Mouse (Mus musculus): ENCODE measurements around the gene Pced1b.
A peak's percentile ranks its signal among the peaks of the same experiment; 100 is the strongest.
"Not testable (repeated sequence)": the region's sequence is repeated elsewhere in the genome, so short reads cannot be mapped to it uniquely, and the experiment has no call there.

Gene Pced1b

DNA sequence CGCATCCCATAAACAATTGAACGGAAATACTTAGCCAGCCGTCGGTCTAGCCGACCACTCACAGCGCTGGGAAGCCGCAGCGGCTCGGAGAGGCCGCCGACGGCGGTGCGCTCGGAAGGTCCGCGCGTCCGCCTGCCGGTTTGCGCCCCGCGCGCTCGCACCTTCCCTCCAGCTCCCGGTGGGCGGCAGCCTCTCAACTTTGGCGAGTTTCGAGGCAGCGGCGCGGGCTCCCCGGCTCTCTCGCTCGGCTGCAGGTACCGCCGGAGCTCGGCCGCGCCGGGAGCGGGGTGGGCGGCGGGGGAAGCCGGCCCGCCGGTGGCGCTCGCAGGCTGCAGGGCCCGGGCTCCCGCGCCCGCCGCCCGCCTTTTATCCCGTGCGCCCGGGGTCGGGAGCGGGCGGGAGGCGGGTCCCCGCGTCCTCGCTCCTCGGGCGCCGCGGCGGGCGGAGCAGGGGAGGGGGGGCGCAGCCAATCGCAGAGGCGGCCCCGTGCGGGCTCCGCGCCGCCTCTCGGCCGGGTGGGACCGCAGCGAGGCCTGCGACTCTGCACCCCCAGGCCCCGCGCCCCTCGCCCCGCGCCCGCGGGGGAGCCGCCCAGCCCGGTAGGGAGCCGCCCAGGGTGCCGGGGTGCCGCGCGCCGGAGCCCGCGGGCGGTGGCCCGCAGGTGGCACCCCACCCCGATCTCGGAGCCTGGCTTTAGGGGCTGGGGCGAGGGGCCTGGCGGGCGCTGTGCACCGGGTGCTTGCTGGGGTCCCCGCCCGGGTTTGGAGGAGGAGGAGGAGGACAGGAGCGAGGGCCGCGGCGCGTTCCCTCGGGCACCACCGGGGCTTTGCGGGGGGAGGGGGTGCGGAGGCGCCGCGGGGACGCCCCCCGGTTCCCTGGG, at the start of gene Pced1b, which contains the start of gene Amigo2:
Gene Pced1b, plus strand, starts transcription at position 197 of the 880 bp plus-strand sequence.
Gene Amigo2, minus strand, starts transcription at position 377 of the 880 bp plus-strand sequence.
- DNase-seq = peak; percentile 33

DNA sequence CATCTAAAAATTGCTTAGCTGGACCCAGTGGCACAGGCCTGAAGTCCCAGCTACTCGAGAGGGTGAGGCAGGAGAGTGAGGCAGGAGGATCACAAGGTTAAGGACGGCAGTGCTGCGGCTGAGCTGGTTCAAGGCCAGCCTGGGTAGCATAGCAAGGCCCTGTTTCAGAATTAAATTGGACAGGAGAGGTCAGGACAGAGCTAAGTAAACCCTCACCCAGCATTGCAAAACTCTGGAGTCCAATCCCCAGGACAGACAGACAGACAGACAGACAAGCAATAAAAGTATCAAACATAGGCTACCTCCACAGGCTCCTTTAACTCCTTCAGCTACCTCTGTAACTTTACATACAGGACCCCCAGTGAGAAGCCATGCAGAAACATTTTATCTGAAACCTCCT, 42.0 kb upstream of the Pced1b start:
- DNase-seq = no peak

DNA sequence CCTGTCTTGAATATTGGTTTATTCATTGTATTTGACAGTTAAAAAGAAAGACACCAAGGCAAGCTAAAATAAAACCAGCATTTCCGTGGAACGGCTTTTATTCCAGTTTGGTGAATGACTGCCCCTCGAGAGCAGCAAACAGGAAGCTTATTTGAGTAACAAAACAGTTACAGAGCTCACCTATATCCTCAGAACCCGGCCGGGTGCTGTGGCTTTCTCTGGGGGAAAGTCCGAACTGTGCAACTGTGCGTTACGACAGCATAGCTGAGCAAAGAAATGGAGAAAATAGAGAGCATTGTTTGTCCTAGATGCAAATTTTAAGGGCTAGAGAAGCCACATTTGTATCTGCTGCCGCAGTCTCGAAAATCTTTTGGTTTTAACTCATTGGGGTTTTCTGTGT, 41.1 kb upstream of the Pced1b start:
- no peak for DNase-seq

DNA sequence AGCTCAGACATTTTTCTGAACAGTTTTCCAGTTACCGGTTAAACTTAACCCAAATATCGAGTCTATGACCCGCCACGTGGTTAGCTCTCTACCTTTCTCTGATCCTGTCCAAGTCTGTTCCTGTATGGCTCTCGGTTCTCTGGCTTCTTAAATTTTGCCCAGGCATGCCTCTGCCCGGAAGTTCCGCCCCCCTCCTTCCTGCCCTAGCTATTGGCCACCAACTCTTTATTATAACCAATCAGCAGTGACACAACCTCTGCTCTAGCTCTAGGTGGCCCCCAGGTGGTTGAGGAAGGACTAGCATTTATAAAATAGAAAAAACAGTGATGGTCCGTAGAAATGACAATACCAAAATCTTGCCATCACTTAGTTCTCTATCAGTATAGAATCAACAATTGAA, 40.4 kb upstream of the Pced1b start:
- DNase-seq = no peak

DNA sequence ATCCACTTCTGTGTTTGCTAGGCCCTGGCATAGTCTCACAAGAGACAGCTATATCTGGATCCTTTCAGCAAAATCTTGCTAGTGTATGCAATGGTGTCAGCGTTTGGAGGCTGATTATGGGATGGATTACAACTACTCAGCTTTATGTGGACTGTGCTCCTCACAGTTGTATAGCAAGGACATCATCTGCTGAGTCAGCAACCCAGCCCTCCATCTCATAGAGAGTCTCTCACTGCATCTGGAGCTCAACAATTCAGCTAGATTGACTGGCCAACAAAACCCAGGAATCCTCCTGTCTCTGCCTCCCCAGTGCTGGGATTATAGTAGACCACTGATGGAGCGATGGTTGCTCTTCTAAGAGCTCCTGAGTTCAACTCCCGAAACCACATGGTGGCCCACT, 37.2 kb upstream of the Pced1b start:
- DNase-seq = not testable (repeated sequence)

DNA sequence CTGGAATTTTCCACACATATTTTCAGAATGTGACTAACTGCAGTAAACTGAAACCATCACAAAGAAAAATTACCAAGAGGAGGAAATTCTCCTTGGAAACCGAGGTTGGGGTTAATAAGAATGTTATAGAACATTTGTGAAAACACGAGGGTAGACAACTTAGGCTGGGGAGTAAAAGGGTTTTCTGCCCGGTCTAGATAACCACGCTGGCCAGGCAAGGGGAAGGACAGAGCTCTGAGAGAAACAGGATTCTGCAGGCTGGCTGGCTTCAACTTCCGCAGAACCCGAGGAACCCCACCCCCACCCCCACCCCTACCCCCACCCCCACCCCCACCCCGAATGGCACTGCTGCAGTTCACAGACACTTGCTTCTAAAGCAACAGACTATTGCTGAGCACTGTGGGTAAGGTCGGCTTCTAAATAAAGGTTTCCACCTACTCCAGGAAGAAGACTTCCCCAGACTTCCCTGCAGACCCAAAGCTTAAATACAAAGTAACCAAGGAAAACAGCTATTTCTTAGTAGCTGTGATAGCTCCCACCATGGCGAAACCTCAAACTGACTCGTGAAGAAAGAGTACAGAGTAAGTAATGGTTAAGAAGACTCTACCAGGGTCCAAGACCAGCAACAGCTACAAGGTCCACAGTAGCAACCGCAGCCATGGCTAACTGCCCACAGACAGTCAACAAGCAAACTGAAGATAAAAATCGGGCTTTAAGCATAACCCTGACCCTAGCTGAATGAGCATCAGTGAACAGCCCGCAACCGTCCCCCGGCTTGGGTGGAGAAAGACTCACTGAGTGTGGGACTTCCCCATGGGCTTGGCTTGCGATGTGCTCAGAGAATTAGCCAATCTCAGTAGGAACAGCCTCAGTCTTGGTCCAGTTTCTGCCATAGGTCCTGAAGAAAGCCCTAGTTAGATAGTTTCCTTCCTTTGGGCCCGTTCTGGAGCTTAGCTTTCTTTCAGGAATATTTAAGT, 34.1 kb upstream of the Pced1b start:
- no peak for DNase-seq

DNA sequence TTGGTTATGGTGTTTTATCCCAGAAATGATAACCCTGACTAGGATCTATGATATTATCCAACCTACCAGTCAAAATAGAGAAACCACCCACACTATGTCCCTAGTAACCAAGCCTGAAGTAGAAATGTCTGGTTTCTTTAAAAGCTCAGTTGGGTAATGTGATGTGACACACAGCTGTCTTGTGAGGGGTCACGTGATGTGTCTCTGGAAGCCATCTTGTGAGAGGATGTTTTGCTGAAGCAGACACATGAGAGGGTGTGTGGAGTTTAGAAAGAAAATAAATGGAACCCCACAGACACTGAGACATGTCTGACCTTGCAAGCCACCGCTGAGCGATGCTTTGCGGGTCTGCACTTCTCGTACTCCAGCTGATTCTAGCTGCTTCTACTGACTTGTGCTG, 30.1 kb upstream of the Pced1b start:
- DNase-seq = no peak

DNA sequence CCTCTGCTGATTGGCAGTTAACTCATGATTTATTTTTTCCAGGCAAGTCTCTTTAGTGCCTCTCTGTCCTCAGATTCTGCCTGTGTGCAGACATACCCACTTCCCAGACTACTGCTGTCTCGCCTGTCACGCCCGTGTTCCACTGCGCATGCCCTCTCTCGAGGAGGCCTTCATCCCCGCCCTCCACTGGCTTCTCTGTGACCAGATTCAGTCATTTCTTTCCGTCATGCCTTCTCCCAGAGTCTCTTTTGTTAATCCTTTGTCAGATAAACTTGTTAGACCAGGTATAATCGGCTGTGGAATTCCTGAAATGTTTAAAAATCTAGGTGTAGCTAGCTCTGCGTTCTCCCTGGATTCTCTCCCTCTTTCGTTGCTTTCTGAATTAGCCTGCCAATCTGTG, 23.5 kb upstream of the Pced1b start:
- DNase-seq = no peak

DNA sequence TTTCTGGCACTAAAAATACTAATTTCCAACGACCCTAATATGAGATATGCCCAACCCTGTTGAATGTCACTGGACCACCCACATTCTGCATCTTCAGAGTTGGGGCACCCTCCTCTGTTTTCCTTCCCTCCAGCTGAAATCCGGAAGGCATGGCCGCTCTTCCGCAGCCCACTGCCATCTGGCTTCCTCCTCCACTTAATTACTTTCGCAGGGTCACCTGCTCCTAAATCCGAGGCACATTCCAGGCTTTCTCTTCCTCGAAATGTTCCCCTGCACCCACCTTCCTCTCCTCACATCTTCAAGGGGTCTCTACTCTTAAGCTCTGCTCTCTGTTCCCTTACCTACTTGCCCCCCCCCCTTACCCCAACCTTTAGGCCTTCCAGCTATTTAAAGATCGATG, 22.9 kb upstream of the Pced1b start:
- no peak for DNase-seq

DNA sequence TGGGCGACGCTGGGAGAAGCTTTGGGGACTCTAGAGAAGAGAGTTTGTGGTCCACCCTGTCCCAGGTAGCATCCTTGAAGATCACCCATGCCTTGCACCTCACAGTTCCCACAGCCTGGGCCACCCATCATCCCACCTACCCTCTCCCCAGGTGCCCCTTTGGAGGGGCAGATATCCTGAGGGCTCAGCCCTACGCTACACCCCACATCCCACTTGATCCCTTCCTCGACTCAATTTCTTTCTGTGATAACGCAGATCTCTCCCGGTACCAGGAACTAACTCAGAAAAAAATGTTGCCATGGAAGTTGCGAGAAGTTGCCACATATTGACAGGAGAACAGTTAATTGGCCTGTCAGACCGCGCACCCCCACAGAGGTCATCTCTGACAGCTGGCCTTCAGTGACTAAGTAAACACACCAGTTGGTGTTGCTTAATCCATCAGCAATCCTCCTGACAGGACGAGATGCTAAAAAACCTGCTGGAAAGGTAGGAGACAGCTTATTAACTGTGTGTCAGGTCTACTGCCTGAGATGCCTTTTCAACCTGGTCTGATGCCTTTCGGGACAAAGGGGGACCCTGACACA, 17.3 kb upstream of the Pced1b start:
- no peak for DNase-seq

DNA sequence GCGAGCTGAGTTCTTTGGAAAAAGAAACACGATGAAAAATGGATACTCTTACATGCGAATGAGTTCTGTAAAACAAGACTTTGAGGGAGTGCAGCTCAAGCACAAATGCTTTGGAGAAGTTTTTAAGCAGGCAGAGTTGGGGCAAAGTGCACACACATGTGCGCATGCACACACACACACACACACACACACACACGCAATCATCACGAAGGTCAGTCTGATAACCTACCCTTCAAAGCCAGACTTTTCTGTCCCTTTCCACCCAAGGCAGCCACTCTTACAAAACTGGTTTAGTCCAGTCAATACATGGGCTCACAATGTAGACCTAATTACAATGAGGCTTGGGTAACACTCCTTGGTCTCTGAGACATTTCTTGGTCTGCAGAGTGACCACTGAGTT, 12.8 kb upstream of the Pced1b start:
- no peak for DNase-seq

DNA sequence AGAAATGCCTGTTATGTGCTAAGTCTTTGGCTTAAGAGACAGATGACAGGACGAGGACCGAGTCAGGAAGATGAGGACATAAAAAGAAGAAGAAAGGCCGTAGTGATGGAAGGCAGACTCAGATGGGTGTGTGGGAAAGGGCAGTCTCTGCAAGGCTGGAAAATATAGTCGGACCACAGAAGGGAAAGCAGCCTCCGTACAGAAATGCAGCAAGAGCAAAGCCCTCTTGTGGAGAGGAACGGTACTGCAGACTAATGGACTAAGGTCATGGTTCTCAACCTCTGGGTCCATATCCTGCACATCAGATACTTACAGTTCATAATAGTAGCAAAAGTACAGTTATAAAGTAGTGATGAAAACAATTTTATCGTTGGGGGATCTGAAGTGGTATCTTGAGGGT, 11.7 kb upstream of the Pced1b start:
- no peak for DNase-seq

DNA sequence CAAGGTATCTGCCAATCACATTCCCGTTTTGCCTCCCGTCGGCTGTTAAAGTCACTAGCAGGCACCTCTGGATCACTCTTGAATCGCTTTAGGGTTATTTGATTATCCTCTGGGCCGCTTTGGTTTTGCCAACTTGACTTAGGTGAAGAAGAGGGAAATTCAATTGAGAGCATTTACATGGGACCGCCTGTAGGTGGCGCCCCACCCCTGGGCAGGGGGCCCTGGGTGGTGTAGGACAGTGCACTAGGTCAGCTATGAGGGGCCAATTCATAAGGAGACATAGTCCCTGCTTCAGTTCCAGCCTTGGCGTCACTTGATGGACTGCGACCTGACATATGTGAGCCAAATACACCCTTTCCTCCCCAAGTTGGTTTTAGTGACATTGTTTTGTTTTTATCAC, 10.0 kb upstream of the Pced1b start:
- DNase-seq = no peak

DNA sequence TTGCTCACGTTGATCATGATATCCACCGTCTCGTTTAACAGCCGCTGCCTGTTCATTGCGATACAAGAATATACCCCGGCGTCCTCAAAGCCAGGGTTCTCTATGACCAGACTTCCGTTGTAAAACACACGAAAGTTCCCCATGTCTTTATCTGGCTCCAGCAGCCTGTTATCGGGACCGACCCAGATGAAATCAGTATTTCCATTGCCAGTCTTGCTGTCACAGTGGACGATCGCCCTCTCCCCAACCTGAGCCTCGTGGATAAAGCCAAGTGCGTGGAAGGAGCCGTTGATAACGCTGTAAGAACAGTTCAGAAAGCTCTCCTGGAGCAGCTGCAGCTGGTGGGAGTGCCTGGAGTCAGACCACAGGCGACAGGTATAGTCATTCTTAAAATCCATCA, 1.5 kb upstream of the Pced1b start:
- no peak for DNase-seq

DNA sequence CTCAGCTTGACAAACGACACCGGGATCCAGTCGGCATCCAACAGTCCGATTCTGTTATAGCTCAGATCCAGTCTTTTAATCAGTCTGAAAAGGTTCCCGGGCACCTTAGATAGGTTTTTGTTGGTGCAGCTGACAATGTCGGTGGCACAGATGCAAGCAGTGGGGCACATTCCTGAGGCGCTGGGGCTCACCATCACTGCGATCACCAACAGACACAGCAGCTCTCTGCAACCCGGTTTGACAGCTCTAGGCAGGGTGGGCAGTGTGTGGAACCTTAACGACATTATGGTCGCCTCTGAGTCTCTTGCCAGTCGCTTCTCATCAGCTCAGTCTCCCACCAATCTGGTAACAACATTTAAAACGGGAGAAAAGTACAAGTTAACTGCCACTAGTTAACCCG, 651 bp upstream of the Pced1b start:
- no peak for DNase-seq

DNA sequence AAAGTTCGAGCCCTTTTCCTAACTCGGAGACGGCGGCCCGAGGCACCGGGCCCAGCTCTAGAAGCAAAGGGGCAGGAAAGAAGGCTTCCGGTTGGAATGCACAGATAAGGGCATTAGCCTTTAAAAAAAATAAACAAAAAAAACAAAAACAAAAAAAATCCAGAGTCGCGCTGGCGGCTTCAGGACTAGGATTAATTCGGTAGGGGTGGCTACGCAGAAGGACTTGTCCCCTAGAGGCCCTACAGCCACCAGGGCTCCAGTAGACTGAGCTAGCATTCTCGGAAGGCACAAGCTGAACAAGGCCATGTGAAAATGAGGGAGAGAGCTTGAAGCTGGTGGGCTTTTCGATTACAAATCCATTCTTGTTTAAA, 869 bp downstream of the Pced1b start:
- DNase-seq = no peak

DNA sequence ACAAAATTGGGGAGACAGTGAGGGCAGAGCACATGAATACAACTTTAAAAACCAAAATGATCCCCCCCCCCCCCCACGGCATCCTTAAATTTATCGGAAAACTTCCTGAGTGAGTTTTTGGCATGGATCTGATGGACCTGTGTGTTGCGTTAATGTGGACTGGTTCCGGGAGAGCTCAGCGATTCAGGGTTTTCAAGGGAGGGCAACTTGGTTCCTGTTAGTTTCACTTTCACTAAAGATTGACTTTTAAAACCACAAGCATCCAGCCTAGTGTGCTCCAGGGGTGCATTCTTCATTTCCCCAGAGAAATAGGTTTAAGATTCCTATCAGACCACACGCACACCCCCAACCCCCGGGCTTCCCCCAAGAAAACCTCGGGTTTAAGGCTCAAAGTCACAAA, 1.4 kb downstream of the Pced1b start:
- DNase-seq = no peak

DNA sequence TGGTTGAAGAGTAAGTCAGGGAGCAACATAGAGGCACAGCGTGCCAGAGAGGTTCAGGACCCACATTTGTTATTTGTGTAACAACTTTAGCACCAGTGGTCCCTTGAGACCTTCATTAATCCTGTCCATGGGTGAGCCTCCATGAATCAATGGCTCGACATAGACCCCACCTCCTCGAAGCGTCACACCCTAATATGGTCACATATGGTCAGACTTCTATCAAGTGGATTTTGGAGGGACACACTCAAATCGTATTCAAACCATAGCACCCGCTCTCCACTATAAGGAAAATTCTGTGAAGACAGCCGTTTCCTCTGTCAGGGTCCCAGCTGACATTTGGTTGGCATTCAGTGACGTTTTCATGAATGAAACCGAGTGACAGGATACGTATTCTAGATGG, 2.4 kb downstream of the Pced1b start:
- no peak for DNase-seq

DNA sequence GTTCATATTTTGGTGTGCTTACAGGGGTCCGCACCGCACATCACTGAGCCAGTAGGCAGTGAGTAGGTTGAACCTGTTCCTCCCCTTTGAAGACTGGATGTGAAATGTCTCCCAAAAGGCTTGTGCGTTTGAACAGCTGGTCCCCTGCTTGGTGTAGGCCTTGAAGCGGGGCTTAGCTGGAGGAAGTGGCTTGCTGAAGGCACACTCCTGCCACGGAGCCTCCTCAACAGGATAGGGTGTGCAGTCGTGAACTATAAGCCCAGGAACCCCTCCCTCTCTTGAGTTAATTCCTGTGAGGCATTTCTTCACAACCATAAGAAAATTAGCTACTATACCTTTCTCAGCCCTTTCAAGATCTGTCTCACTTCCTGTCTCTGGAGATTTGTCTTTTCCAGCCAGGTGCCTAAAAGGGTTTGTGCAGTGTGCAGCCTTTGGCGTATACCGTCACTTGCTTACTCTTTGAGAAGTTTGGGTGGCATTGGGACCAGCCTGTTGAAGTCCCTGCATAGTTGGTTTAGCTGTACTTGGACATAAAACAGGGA, 5.7 kb downstream of the Pced1b start:
- DNase-seq = no peak

DNA sequence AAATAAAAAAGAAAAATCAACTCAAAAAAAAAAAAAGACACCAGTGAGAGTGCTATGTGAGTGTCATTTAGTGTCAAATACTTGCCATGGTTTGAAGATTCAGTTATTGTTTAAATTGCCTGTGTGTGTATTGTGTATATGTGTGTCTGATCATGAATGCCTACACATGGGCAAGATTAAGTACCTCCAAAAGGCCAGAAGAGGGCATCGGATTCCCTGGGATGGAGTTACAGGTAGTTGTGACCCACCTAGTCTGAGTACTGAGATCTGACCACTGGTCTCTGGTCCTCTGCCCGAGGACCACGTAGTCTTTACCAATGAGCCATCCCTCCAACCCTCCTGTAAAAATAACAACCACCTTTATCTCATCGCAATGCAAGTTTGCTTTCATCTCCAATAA, 7.5 kb downstream of the Pced1b start:
- no peak for DNase-seq

DNA sequence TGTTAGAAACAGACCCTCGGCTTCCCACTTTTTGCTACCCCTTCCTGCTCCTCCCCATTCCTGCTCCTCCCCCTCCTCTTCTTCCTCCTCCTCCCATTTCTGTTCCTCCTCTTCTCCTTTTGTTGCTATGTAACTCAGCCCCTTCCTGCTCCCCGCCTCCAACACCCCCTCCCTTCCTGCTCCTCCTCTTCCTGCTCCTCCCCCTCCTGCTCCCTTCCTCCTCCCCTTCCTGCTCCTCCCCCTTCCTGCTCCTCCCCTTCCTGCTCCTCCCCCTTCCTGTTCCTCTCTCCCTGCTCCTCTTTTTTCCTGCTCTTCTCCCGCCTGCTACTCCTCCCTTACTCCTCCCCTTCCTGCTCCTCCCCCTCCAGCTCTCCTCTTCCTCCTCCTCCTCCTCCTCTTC, 8.9 kb downstream of the Pced1b start:
- DNase-seq = no peak

DNA sequence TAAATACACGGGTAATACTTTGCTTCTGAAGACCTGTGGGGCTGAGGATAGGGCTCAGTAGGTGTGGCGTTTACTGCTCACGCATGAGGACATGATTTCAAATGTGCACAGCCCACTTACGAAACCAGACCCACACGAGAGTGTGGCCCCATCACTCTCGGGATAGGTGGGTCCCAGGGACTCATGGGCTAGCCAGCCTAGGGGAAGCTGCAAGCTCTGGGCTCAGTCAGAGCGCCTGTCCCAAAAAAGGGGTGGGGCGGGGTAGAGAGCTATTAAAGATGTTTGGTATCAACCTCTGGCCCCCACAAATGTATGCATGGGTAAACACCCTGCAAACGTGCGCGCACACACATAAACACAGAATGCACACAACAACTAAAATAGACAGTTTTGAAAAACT, 9.5 kb downstream of the Pced1b start:
- no peak for DNase-seq

DNA sequence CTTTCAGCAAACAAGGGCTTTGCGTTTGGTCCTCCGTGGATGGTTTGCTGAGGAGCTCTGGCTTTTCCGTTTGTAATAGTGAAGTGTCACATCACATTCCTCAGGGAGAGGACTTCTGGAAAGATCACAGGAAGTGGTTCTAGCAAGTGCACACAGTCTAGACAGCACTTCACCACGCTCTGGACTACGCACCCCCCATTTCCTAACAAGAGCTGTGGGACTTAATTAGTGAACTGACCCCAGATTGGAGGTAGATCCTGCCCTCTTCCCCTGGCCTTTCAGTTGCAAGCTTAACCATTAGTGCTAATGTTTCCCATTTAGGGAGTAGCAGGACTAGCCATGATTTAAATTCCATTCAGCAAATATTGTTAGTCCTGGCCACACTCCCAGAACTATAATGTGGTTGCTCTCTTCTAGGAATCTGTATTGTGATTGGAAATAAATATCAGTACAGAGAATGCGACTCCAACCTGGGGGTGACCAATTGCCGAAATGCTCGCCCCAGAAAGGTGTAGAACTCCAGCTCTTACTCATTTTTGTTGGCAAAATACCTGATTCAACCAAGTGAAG, 10.4 kb downstream of the Pced1b start:
- no peak for DNase-seq
